Mouse (Mus musculus) bone marrow, adult 2 months (tissue): ENCODE data around the gene Sdk1.

Experiments used
- CTCF ChIP-seq: fragments of 200-500 bp; IDR thresholded peaks from 2 replicates; pipeline ENCODE4 v1.5.1; 2011; ENCODE audit warnings: low read length, control low read depth; ENCODE audit not compliant: control insufficient read depth, insufficient read depth
- POLR2A ChIP-seq: fragments of 200-500 bp; IDR thresholded peaks from 2 replicates; pipeline ENCODE4 v1.6.1; 2011; ENCODE audit warnings: low read depth, mild to moderate bottlenecking, control low read depth, low read length, borderline replicate concordance; ENCODE audit not compliant: control insufficient read depth

DNA sequence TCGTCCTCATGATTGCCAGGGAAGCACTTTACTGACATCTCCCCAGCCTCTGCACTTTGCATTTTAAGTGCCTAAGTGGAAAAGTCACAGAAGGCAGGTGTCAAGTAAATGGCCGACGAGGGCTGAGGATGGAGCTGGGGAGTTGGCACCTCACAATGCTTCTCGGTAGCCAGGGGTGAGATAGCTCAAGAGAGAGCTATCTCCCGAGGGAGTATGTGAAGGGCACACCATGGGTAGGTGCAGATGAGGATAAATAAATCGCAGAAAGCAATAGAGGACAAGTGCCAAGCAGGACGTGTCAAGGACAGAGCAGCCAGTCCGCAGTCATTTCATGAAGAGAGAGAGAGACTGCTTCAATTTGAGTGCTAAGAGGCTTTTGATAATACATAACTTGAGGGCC is 655.1 kb downstream of the Sdk1 start:
- TF ChIP-seq POLR2A (no peak), CTCF (no peak)
